Mouse (Mus musculus) MEL (cell line): ENCODE measurements at regions not wholly inside any gene's neighbourhood (a gene's known extent, or its start where the extent isn't known, plus 50 kb on each side); places are given as distances from the start of the nearest gene placed in this dataset.

Source experiments
- CTCF ChIP-seq, 3 experiments: IDR thresholded peaks in 2 of 3; conservative IDR thresholded peaks in 1 of 3; 2 replicates each; pipeline ENCODE4 v1.5.1; 2011 to 2012; ENCODE audit warnings: low read length in 3 of 3, low read depth in 2 of 3, mild to moderate bottlenecking in 2 of 3, improper control_type of control experiment in 1 of 3, inconsistent platforms in 1 of 3, mixed read lengths in 1 of 3, moderate library complexity in 1 of 3; ENCODE audit not compliant: control insufficient read depth in 1 of 3, insufficient read depth in 1 of 3, poor library complexity in 1 of 3, severe bottlenecking in 1 of 3
- EP300 ChIP-seq, 2 experiments: IDR thresholded peaks; 2 replicates each; pipeline ENCODE4 v1.6.1; 2011; ENCODE audit warnings: improper control_type of control experiment in 2 of 2, low read length in 2 of 2, low read depth in 1 of 2, mild to moderate bottlenecking in 1 of 2
- GABPA ChIP-seq: IDR thresholded peaks from 2 replicates; pipeline ENCODE4 v1.6.1; 2012; ENCODE audit warnings: low read depth, mild to moderate bottlenecking, inconsistent platforms, low read length, improper control_type of control experiment, moderate library complexity
- MAFK ChIP-seq: IDR thresholded peaks from 2 replicates; pipeline ENCODE4 v1.6.1; 2011; ENCODE audit warnings: low read depth, mild to moderate bottlenecking, low read length, improper control_type of control experiment, borderline replicate concordance
- MAZ ChIP-seq: IDR thresholded peaks from 2 replicates; pipeline ENCODE4 v1.6.1; 2012; ENCODE audit warnings: low read depth, mild to moderate bottlenecking, inconsistent platforms, low read length, improper control_type of control experiment
- MYB ChIP-seq: IDR thresholded peaks from 2 replicates; pipeline ENCODE4 v1.6.1; 2011; ENCODE audit warnings: mild to moderate bottlenecking, low read depth, low read length, improper control_type of control experiment
- POLR2A ChIP-seq, 2 experiments: IDR thresholded peaks; 2 replicates each; pipeline ENCODE4 v1.6.1; 2011 to 2012; ENCODE audit warnings: low read length in 2 of 2, mild to moderate bottlenecking in 2 of 2, control low read depth in 1 of 2, improper control_type of control experiment in 1 of 2, low read depth in 1 of 2, moderate library complexity in 1 of 2; ENCODE audit not compliant: control insufficient read depth in 1 of 2, insufficient read depth in 1 of 2, poor library complexity in 1 of 2
- TBP ChIP-seq: IDR thresholded peaks from 2 replicates; pipeline ENCODE4 v1.8.0; 2011; ENCODE audit warnings: low read depth, low read length, improper control_type of control experiment
- TCF12 ChIP-seq: IDR thresholded peaks from 2 replicates; pipeline ENCODE4 v1.6.1; 2014; ENCODE audit warnings: low read depth, mild to moderate bottlenecking, inconsistent platforms, low read length, improper control_type of control experiment, moderate library complexity
- ZC3H11A ChIP-seq: IDR thresholded peaks from 2 replicates; pipeline ENCODE4 v1.6.1; 2012; ENCODE audit warnings: low read depth, mild to moderate bottlenecking, inconsistent platforms, low read length, improper control_type of control experiment
- ZNF384 ChIP-seq: IDR thresholded peaks from 2 replicates; pipeline ENCODE4 v1.6.1; 2012; ENCODE audit warnings: low read depth, mild to moderate bottlenecking, inconsistent platforms, low read length, improper control_type of control experiment

GRCm38 (mm10) chr3:131755537-131755936, 191.0 kb downstream of the Papss1 start:
- TF ChIP-seq TBP (no peak), CTCF (IDR thresholded peaks at IDR 0.05 in 2 of 3, conservative IDR thresholded peaks at IDR 0.05 in 1 of 3; ENCODE audit: control insufficient read depth in 1 of 3, insufficient read depth in 1 of 3, low read depth in 2 of 3, low read length in 3 of 3, poor library complexity in 1 of 3, severe bottlenecking in 1 of 3) (no peak), MAFK (no peak), MAZ (no peak), EP300 (IDR thresholded peaks at IDR 0.05; ENCODE audit: low read depth in 1 of 2, low read length in 2 of 2) (no peak), TCF12 (no peak), ZC3H11A (no peak), ZNF384 (no peak), GABPA (no peak), POLR2A (IDR thresholded peaks at IDR 0.05; ENCODE audit: control insufficient read depth in 1 of 2, insufficient read depth in 1 of 2, low read depth in 1 of 2, low read length in 2 of 2, poor library complexity in 1 of 2) (no peak), MYB (no peak)
